Mouse (Mus musculus) heart, postnatal 0 days (tissue): ENCODE measurements at regions not wholly inside any gene's neighbourhood (a gene's known extent, or its start where the extent isn't known, plus 50 kb on each side); places are given as distances from the start of the nearest gene placed in this dataset.

Source experiments
- ATAC-seq: fragments of 200-750 bp; cut with Nextera tagmentation; 2 replicates; pipeline ENCODE4 v1.8.0; 2017; ENCODE audit warnings: low read depth, moderate number of reproducible peaks, moderate library complexity; ENCODE audit not compliant: insufficient read depth
- DNase-seq: peaks from one replicate; pipeline ENCODE4 v3.0.0-alpha.2; 2016; ENCODE audit warnings: low spot score
- H3K27ac ChIP-seq: fragments of 300-500 bp; sonication (generic); 2 replicates; pipeline ENCODE4 v1.5.1; 2014; ENCODE audit warnings: low read depth, mild to moderate bottlenecking
- H3K27me3 ChIP-seq: fragments of 300-500 bp; sonication (generic); 2 replicates; pipeline ENCODE4 v1.6.1; 2014; ENCODE audit warnings: low read length, mixed read lengths; ENCODE audit not compliant: control insufficient read depth, insufficient read depth
- H3K36me3 ChIP-seq: fragments of 300-500 bp; sonication (generic); replicated peaks from 2 replicates; pipeline ENCODE4 v1.6.1; 2014; ENCODE audit warnings: low read length, mixed read lengths; ENCODE audit not compliant: control insufficient read depth, insufficient read depth
- H3K4me1 ChIP-seq: fragments of 300-500 bp; sonication (generic); 2 replicates; pipeline ENCODE4 v1.6.1; 2014; ENCODE audit warnings: antibody characterized with exemption; ENCODE audit not compliant: control insufficient read depth, insufficient read depth
- H3K4me2 ChIP-seq: fragments of 300-500 bp; sonication (generic); 2 replicates; pipeline ENCODE4 v1.6.1; 2014; ENCODE audit warnings: low read depth, mild to moderate bottlenecking, low read length, moderate library complexity
- H3K4me3 ChIP-seq: fragments of 300-500 bp; sonication (generic); 2 replicates; pipeline ENCODE4 v1.5.1; 2014; ENCODE audit warnings: low read depth, low read length
- H3K9ac ChIP-seq: fragments of 300-500 bp; sonication (generic); replicated peaks from 2 replicates; pipeline ENCODE4 v1.6.1; 2014; ENCODE audit warnings: low read depth, low read length, mixed read lengths
- H3K9me3 ChIP-seq: fragments of 300-500 bp; sonication (generic); replicated peaks from 2 replicates; pipeline ENCODE4 v1.6.1; 2016; ENCODE audit warnings: low read length; ENCODE audit not compliant: control insufficient read depth
- CTCF ChIP-seq: IDR thresholded peaks from 2 replicates; pipeline ENCODE4 v1.5.1; 2016; ENCODE audit warnings: antibody characterized with exemption, control low read depth, low read depth
- EP300 ChIP-seq: IDR thresholded peaks from 2 replicates; pipeline ENCODE4 v1.6.1; 2016; ENCODE audit warnings: antibody characterized with exemption, low read depth
- WGBS: fragments of 180-500 bp; shearing (Covaris S2); extraction: QIAGEN DNeasy Blood & Tissue Kit; methylation state at CpG from one replicate; pipeline ENCODE4 v1.1.7; 2014; 5-methylcytosine and 5-hydroxymethylcytosine counted together

DNA sequence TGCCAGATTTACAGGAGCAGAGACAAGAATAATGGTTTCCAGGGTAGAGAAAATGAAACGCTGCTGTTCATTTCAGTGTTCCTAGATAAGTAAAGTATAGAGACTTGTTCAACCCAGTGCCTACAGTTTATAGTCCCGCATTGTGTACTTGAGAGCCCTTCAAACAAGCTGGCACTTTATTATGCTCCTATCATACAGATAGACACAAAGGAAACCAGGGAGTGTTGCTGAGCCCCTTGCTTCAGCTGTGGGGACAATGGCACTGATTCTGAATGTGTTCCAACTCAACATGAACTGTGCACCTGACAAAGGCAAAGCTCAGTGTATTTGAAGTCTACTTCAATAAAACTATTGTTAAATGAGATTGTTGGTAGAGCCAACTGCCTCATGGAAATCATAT, 123.7 kb upstream of the Asb5 start:
- WGBS, result 44% methylated on average over 2 of the region's 2 CpGs
- no peaks in the 10 kb centered on the region for H3K36me3 ChIP-seq

DNA sequence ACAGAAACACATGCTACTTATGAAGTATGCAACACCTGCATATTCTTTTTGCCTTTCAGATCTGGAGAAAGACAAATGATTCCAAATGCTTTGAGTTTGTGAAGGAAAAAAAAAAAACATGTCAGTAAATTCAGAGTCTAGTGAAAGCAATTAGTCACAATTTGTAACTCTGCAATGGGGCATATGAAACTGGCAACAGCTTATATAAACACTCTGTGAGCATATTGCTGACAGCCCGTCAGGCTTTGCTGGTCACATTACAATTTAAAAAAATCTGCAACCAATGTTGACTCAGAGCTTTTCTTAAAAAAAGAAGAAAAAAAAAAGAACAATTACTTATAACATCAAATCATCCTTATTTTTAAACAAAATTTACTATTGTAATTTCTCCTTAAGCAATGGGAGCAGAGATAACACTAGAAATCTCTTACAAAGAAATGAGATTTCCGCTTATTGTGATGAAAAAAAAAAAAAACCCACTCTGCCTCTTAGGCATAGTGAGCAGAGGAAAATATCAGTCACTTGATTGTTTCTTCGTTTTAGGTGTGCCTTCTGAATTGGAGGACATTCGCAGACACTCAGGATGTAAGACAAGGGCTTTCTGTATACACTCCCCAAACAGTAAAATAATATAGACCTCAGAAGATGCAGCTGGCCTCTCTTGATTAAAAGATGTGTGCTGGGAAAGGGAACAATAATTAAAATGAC, 115.1 kb upstream of the Asb5 start:
- 63% methylated on average over 4 of the region's 4 CpGs for WGBS
- no peak overlapping the region for H3K27ac ChIP-seq
- DNase-seq, result no peak
- no peaks in the 10 kb centered on the region for H3K36me3 ChIP-seq
- TF ChIP-seq EP300 (no peak), CTCF (no peak)
- H3K4me3 ChIP-seq, result no peak overlapping the region
- H3K9ac ChIP-seq, result no peak overlapping the region
- ATAC-seq, result no peak
- no peaks in the 10 kb centered on the region for H3K9me3 ChIP-seq
- no peak overlapping the region for H3K4me2 ChIP-seq
- no peaks in the 10 kb centered on the region for H3K27me3 ChIP-seq
- H3K4me1 ChIP-seq, result no peaks in the 10 kb centered on the region

More for the DNA sequence above, 123.7 kb upstream of the Asb5 start:
- TF ChIP-seq EP300, result no peak
- TF ChIP-seq CTCF, result no peak
- Histone ChIP-seq H3K9me3 (no peaks in the 10 kb centered on the region), H3K27me3 (no peaks in the 10 kb centered on the region), H3K9ac (no peak overlapping the region), H3K4me3 (no peak overlapping the region), H3K27ac (no peak overlapping the region), H3K4me1 (no peaks in the 10 kb centered on the region), H3K4me2 (no peak overlapping the region)
- ATAC-seq, result no peak
- DNase-seq, result no peak

DNA sequence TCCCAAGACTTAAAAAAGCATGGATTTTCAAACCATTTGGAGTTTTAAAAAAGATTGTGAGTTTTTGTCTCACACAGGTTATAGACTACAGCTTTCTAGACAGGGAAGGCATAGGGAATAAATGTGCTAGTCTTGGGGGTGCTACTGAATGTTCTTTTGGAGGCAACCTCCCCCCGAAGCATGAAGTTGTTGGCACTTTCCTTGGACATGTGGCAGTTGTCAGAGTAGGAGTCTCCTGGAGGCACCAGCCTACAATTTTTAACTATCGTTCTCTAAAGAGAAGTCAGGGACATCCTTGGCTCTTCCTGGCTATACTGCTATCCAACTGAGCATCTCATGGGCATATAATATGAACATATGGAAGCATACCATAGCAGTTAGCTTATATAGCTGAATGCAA, 112.7 kb upstream of the Asb5 start:
- 74% methylated on average over 2 of the region's 2 CpGs for WGBS
- no peak for TF ChIP-seq CTCF
- no peak for TF ChIP-seq EP300

DNA sequence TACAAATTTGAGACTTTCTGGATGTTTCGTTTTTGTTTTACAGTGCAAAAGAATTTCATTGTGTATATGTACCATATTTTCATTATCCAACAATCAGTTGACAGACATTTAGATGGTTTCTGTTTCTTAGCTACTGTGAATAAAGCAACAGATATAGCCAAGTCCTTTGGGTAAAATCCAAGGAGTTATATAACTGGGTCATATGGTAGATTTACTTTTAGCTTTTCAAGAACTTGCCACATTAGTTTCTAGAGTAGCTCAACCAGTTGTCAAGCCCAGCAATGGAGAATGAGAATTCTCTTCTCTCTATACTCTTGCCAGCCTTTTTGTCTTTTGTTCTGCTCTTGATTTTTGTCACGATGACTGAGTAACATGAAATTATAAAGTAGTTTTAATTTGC, 111.3 kb upstream of the Asb5 start:
- Histone ChIP-seq H3K4me3 (no peak overlapping the region), H3K9ac (no peak overlapping the region), H3K27me3 (no peaks in the 10 kb centered on the region), H3K4me2 (no peak overlapping the region), H3K9me3 (no peaks in the 10 kb centered on the region), H3K27ac (no peak overlapping the region), H3K4me1 (no peaks in the 10 kb centered on the region), H3K36me3 (no peaks in the 10 kb centered on the region)
- no peak for ATAC-seq
- no peak for DNase-seq
- 73% methylated on average over 2 of the region's 2 CpGs for WGBS
- TF ChIP-seq CTCF, result no peak
- TF ChIP-seq EP300, result no peak

More for the DNA sequence above, 112.7 kb upstream of the Asb5 start:
- Histone ChIP-seq H3K4me2 (no peak overlapping the region), H3K27ac (no peak overlapping the region), H3K9ac (no peak overlapping the region), H3K4me1 (no peaks in the 10 kb centered on the region), H3K27me3 (no peaks in the 10 kb centered on the region), H3K4me3 (no peak overlapping the region), H3K9me3 (no peaks in the 10 kb centered on the region), H3K36me3 (no peaks in the 10 kb centered on the region)
- ATAC-seq (no peak), DNase-seq (no peak)

DNA sequence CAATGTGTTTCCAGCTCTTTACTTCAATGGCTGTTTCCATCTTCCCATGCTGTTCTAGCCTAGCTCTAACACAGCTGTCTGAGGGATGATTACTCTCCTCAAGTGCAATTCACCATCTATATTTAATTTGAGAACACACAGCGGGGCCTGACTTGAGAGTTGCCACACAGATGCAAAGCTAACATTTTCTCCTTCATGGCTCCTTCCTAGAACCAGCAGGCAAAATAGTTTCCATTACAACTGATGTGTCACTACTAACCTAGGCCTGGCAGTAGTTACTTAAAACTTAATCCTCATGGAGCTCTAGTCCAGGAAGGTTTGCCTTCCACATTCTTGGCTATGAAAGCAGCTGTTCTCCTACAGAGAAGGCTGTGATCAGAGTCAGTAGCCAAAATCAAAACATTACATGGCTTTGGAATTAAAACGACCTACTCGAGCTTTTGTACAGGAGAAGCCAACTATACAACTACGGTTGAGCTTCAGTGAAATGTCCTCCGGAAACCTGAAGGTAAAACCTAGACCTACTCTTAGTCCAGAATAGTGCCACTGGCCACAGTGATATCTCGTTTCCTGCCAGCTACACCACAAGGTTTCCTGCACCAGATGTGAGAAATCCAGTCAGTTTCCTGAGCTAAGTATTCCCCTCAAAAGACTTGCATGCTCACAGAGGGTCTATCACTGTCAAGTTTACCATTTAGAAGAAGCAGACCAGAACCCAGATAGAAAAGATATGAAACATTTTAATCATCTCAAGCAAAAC, 108.9 kb upstream of the Asb5 start:
- WGBS, result 58% methylated on average over 6 of the region's 6 CpGs
- TF ChIP-seq CTCF (no peak), EP300 (no peak)

More for the DNA sequence above, 108.9 kb upstream of the Asb5 start:
- Histone ChIP-seq H3K9me3 (no peaks in the 10 kb centered on the region), H3K36me3 (no peaks in the 10 kb centered on the region), H3K4me1 (no peaks in the 10 kb centered on the region), H3K27me3 (no peaks in the 10 kb centered on the region), H3K4me2 (no peak overlapping the region), H3K27ac (no peak overlapping the region), H3K9ac (no peak overlapping the region), H3K4me3 (no peak overlapping the region)
- DNase-seq (no peak), ATAC-seq (no peak)
